Mouse (Mus musculus) ES-E14 (cell line): ENCODE measurements around the gene Lypd9.

Experiments used
- HCFC1 ChIP-seq: IDR thresholded peaks from 2 replicates; pipeline ENCODE4 v1.6.1; 2012; ENCODE audit warnings: low read length, inconsistent platforms, borderline replicate concordance; ENCODE audit not compliant: insufficient read depth
- ZNF384 ChIP-seq: IDR thresholded peaks from 2 replicates; pipeline ENCODE4 v1.6.1; 2012; ENCODE audit warnings: low read depth, low read length, inconsistent platforms

DNA sequence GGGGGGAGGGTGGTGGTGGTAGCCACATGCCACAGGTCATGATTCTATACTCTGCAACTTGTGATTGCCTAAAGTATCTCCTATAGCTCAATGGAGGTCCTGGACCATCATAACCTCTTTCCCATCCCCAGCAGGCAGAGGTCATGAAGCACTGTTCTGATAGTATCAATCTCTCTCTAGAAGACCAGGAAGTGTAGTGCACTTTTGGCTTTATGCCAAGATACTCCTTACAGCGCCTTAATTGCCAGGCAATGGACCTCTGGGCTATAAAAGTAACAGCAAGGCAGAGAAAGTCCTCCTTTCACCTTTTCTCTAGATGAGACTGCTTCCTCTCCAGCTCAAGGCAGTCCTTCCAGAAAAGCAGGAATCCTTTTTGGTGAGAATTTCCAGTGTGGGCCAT, 31.9 kb downstream of the Lypd9 start, which contains the start of gene 1810065E05Rik:
- TF ChIP-seq ZNF384: no peak
- no peak for TF ChIP-seq HCFC1
